Mouse (Mus musculus) mesoderm, embryonic 11.5 days (tissue): Measurements from ENCODE around the gene Wdfy3.
A peak's percentile ranks its signal among the peaks of the same experiment; 100 is the strongest.
"Not testable (repeated sequence)": the region's sequence is repeated elsewhere in the genome, so short reads cannot be mapped to it uniquely, and the experiment has no call there.

Experiments
- DNase-seq: peaks from one replicate; pipeline ENCODE4 v3.0.0-alpha.2; 2012; ENCODE audit warnings: low read depth, low spot score

The Wdfy3 gene

GRCm38 (mm10) chr5:102001026-102001425 is 68.7 kb downstream of the Wdfy3 start:
- DNase-seq = no peak

GRCm38 (mm10) chr5:101998971-101999370 is 70.8 kb downstream of the Wdfy3 start:
- peak; percentile 22 for DNase-seq

DNA sequence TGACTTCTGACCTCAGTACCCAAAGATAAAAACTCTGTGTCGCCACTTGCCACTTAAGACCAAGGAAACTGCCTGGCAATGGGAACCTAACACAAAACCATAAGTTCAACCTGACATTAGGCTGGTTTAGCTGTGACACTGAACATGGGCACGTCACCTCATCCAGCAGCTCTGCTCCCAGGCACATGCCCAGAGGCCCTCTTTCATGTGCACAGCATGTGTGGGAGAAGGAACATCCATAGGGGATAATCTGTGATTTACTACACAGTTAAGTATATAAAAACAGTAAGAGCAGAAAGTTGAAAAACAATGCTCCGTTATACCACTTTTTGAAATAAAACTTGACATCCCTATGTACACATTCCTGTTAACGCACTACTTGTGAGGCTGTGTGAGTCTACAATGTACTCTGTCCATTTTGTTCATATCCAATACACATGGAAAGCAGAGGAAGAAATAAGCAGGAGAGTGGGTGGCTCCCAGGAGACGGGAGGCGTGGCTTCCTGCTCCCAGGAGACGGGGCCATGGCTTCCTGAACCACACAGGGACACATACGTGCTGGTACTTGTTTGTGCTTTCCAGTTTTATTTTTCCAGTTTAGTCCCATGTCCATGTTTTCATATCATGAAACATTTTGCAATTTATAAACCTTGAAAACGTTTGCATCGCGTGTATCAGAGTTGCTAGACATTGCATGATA is 73.5 kb downstream of the Wdfy3 start:
- DNase-seq = no peak

GRCm38 (mm10) chr5:101995451-101995995 is 74.2 kb downstream of the Wdfy3 start:
- DNase-seq = peak; percentile 20

GRCm38 (mm10) chr5:101993996-101994395 is 75.7 kb downstream of the Wdfy3 start:
- DNase-seq = no peak

GRCm38 (mm10) chr5:101992969-101993670 is 76.6 kb downstream of the Wdfy3 start:
- no peak for DNase-seq

DNA sequence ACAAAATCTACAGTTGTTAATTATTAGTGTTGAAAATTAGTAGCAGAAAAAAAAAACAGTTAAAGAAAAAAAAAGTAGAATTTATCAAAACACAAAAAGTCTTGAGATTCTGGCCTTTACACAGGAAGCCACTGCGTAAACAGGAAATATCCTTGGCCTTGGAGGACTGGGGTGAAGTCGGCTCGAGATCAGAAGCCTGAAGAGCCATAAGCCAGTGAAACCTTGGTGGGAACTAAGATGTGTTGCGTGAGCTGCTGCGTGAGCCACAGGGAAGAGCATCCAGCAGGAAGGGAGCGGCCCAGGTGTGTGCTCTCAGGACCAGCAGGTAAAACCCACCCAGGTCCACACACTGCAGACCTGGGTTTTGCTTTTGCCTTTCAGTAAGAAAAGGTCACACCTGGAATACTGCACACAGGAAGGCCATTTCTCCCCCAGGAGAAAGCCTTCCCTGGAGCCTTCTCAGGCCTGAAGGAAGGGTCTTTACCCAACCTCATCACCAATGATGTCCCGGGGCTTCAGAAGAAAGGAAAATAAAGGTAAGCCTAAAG is 79.3 kb downstream of the Wdfy3 start:
- no peak for DNase-seq

- no peak for DNase-seq
Measured at GRCm38 (mm10) chr5:101988476-101988875, 81.2 kb downstream of the Wdfy3 start.

DNA sequence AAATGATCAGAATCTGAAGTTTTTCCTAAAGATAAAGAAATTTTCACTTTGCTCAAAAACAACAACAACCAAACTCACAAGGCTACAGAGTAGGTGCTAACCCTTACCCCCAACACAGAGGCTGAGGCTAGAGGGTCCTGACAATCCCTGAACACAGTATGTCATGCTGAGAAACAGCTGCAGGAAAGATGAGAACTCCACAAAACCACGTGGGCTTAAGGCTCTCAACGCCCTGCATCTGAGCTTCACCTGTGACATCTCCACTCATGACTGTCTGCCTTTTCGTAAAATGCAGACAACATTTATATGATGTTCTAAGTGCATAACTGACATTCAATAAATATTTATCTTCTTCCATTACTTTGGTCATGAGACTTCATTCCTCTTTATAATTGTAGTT is 83.0 kb downstream of the Wdfy3 start:
- no peak for DNase-seq

GRCm38 (mm10) chr5:101982239-101982638 is 87.5 kb downstream of the Wdfy3 start:
- no peak for DNase-seq

DNA sequence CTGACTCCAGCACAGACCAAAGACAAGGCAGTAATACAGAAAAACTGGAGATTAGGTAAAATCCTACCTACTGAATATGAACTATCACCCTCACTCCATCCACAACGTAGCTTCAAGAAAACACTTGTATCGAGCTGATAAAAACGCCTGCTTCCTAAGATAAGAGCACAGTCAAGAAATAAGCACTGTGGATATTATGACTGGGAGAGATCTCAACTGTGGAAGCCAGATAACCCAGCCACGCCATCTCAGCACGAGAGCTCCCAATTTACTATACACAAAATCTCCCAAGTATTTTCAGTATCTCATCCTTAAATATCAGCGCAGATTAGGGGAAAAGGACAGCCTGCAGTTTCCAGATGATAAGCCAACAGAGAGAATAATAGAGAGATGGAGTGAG is 90.1 kb downstream of the Wdfy3 start:
- no peak for DNase-seq

GRCm38 (mm10) chr5:101972594-101972993 is 97.1 kb downstream of the Wdfy3 start:
- DNase-seq = not testable (repeated sequence)

GRCm38 (mm10) chr5:101968153-101968851 is 101.4 kb downstream of the Wdfy3 start:
- peak; percentile 10 for DNase-seq

GRCm38 (mm10) chr5:101967832-101968152 is 101.9 kb downstream of the Wdfy3 start:
- DNase-seq = no peak

DNA sequence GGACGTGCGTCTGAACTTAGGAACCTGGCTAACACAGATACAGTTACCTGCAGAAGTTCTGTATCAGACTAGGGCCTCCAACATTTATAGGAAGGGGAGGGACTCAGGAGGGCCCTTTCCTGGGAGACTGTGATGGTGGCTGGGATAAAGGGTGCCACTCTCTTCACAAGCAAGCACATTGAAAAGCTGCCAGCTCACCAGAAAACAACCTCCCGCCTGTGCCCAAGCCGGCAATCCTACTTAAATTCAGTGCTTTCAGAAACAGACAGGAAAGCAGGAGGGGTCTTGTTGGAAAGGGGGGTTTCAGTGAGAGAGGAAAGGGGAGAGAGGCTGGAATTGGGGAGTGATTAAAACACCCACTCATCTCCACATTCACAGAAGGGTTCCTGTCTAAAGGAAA is 106.9 kb downstream of the Wdfy3 start:
- no peak for DNase-seq

GRCm38 (mm10) chr5:101959369-101959768 is 110.4 kb downstream of the Wdfy3 start:
- DNase-seq = no peak

DNA sequence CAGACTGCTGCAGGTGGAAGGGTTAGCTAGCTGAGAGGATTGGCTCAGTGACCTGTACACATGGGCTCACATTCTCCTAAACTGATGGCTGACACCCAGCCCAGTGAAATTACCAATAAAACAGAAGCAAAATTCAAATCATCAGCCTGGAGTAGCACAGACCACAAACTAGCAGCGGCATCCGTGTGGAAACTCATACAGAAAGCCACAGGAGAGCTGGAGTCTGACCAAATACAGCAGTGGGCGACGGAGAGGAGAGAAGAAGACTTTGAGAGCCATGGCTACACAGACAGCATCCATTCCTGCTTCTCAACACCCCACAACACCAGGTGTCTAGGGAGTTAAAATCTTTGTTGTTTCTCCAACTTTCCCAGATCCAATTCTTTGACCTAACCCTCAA is 110.8 kb downstream of the Wdfy3 start:
- no peak for DNase-seq

GRCm38 (mm10) chr5:101957419-101957818 is 112.3 kb downstream of the Wdfy3 start:
- no peak for DNase-seq

GRCm38 (mm10) chr5:101954393-101955340 is 115.1 kb downstream of the Wdfy3 start:
- no peak for DNase-seq

DNA sequence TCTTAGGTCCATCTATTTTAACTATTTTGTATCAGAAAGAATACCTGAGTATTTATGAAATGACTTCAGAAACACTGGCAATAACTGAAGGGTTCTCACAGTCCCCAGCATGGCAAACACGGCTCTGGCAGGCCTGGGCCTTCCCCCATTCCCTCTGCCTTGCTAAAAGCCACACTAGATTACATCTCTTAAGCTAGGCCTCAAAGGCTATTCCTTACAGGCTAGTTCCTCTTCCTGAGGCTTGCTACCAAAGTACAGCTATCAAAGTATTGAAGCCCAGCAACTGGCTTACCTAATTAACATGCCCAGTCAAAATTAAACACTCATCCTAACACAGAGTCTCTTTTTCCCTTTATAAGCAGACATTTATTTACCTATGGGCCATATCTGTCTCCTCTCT is 117.8 kb downstream of the Wdfy3 start:
- no peak for DNase-seq

GRCm38 (mm10) chr5:101949323-101949722 is 120.4 kb downstream of the Wdfy3 start:
- DNase-seq = no peak
